Mouse (Mus musculus): ENCODE measurements around the gene Socs1. TPM values are rescaled to one million over a fixed set of nuclear protein-coding genes. Genes with fewer than 3 reads are reported as not detected.

Socs1 gene
- polyA plus RNA-seq, 1 experiment from 2014 or later: 3.4 TPM

DNA sequence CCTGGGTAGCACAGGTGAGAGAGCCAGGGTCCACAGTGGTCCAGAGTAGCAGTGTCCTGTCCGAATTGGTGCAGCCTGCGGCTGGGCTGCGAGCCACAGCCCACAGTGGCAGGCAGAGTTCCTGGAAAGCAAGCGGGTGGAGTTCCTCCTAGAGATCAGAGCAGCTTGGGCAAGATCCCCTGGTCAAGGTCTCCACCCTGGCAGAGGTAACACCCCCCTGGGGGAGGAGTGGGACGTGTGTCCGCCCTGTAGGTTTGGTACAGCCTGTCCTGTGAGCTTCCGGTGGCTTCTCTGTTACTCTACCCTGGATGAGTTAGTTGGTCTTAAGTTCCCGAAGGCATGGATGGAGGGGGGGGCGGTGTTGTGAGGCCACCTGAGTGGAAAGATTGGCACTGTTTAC lies 16.5 kb downstream of the Socs1 start:
- Histone ChIP-seq H3K27ac (no peak overlapping the region), H3K4me1 (replicated peaks) (peaks cover 10% of the 10 kb centered on the region; the same call in 1 of the 2 replicates), H3K27me3 (ENCODE audit: insufficient read depth, poor library complexity, severe bottlenecking) (peaks cover 9% of the 10 kb centered on the region), H3K9me3 (no peaks in the 10 kb centered on the region), H3K36me3 (no peaks in the 10 kb centered on the region), H3K4me3 (no peak overlapping the region)
- WGBS: 70% methylated on average over 9 of the region's 9 CpGs
- no peak for DNase-seq (ENCODE audit: low spot score)

DNA sequence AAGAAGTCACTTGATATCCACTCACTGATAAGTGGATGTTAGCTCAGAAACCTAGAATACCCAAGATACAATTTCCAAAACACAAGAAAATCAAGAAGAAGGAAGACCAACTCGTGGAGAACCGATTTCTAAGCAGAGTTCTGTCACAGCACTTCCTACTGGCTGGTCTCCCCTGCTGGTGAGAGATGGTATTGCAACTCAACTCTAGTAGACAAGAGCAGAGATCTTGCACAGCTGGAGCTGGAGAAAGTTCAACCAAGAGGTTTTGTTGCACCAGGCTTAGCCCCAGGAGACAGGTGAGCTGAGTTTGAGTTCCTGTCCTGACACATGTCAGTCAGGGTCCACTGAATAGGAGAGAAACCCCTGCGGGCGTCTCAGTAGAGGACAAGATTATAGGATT lies 18.2 kb downstream of the Socs1 start:
- Histone ChIP-seq H3K4me3 (no peak overlapping the region), H3K36me3 (no peaks in the 10 kb centered on the region), H3K4me1 (replicated peaks) (peaks cover 15% of the 10 kb centered on the region; the same call in 1 of the 2 replicates), H3K27ac (no peak overlapping the region), H3K27me3 (ENCODE audit: insufficient read depth, poor library complexity, severe bottlenecking) (peaks cover 9% of the 10 kb centered on the region), H3K9me3 (no peaks in the 10 kb centered on the region)
- 50% methylated on average over 4 of the region's 4 CpGs for WGBS
- peak; percentile 64 for DNase-seq (ENCODE audit: low spot score)

DNA sequence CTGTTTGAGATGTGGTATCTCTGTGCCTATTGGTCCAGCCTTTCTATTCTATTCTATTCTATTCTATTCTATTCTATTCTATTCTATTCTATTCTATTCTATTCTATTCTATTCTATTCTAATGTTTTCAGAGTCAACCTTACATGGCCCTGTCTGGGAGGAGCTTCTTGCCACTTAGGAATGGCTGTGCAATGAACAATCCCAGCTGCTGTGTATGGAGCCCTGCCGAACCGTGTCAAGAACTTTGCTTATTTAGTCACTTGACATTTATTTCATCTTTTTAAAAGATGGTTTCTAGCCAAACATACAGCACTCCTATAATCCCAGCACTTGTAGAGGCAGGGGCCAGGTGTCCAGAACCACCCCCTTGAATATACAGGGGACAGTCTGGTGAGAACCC lies 21.0 kb downstream of the Socs1 start:
- WGBS: 65% methylated on average over 2 of the region's 2 CpGs

GRCm38 (mm10) chr16:10763540-10764264 lies 21.6 kb downstream of the Socs1 start:
- no peak overlapping the region for H3K27ac ChIP-seq
- no peaks in the 10 kb centered on the region for H3K36me3 ChIP-seq
- H3K4me1 ChIP-seq (replicated peaks): peaks cover 19% of the 10 kb centered on the region
- peaks cover 3% of the 10 kb centered on the region; the same call in 1 of the 2 replicates for H3K27me3 ChIP-seq (ENCODE audit: insufficient read depth, poor library complexity, severe bottlenecking)
- no peaks in the 10 kb centered on the region for H3K9me3 ChIP-seq
- no peak for DNase-seq (ENCODE audit: low spot score)
- H3K4me3 ChIP-seq: no peak overlapping the region
- WGBS: 60% methylated on average over 6 of the region's 6 CpGs

More for the DNA sequence above, 21.0 kb downstream of the Socs1 start:
- Histone ChIP-seq H3K27ac (no peak overlapping the region), H3K36me3 (no peaks in the 10 kb centered on the region), H3K9me3 (no peaks in the 10 kb centered on the region), H3K4me1 (replicated peaks) (peaks cover 19% of the 10 kb centered on the region), H3K4me3 (no peak overlapping the region), H3K27me3 (ENCODE audit: insufficient read depth, poor library complexity, severe bottlenecking) (peaks cover 5% of the 10 kb centered on the region; the same call in 1 of the 2 replicates)
- no peak for DNase-seq (ENCODE audit: low spot score)

DNA sequence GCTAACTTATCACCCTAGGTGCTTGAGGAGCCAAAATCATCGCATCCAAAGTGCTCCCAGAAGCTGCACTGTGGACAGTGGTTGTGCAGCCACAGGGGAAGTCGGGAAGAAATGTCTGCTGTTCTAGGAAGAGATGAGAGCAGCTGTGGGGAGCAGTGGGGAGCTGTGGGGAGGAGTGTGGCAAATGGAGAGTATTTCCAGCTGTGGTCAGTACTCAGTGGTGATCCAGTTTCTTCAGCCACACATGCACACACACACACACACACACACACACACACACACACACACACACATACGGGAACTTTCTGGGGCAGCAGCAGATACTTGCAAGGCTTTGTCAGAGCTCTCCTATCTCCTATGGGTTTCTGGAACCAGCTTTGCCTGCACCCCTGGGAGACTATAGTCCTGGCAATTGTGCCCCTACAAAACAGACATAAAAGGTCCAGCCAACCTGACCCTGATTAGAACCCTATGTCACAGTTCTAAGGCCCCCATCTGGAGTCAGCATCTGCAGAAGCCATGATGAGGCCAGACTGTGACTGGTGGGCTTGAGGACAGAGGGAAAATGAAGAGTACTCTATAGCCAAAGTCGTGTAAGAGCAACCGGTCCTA lies 22.7 kb downstream of the Socs1 start:
- no peak overlapping the region for H3K27ac ChIP-seq
- H3K27me3 ChIP-seq (ENCODE audit: insufficient read depth, poor library complexity, severe bottlenecking): no peaks in the 10 kb centered on the region
- H3K36me3 ChIP-seq: no peaks in the 10 kb centered on the region
- H3K4me1 ChIP-seq (replicated peaks): peaks cover 19% of the 10 kb centered on the region
- no peak overlapping the region for H3K4me3 ChIP-seq
- H3K9me3 ChIP-seq: no peaks in the 10 kb centered on the region
- 78% methylated on average over 5 of the region's 5 CpGs for WGBS
- no peak for DNase-seq (ENCODE audit: low spot score)

- DNase-seq (ENCODE audit: low spot score): no peak
- 63% methylated on average over 8 of the region's 8 CpGs for WGBS
- Histone ChIP-seq H3K9me3 (no peaks in the 10 kb centered on the region), H3K27ac (0 out of 2 replicates have a peak overlapping the region, but pooled peaks have one; percentile 35), H3K36me3 (no peaks in the 10 kb centered on the region), H3K27me3 (ENCODE audit: insufficient read depth, poor library complexity, severe bottlenecking) (no peaks in the 10 kb centered on the region), H3K4me3 (no peak overlapping the region), H3K4me1 (replicated peaks) (peaks cover 19% of the 10 kb centered on the region)
Observed at GRCm38 (mm10) chr16:10761182-10761581, 24.2 kb downstream of the Socs1 start.

DNA sequence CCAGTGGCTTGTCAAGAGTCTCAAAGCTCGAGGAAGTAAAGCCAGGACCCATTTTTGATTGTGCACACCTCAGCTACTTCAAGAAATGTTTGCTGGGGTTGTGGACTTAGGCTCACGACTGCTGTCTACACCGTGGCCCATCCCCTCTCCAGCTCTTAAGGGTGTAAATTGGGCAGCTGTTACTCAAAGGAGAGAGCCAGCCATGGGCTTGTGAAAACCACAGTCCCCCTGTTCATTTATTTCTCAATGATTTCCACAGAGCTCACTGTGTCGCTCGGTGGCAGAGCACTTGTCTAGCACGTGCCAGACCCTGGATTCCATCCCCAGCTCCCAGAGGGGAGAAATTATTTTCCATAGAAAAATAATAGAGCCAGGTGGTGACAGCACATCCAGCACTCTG lies 29.2 kb downstream of the Socs1 start:
- H3K27ac ChIP-seq: no peak overlapping the region
- H3K4me3 ChIP-seq: no peak overlapping the region
- no peaks in the 10 kb centered on the region for H3K9me3 ChIP-seq
- no peaks in the 10 kb centered on the region for H3K27me3 ChIP-seq (ENCODE audit: insufficient read depth, poor library complexity, severe bottlenecking)
- WGBS: 78% methylated on average over 6 of the region's 6 CpGs
- no peak for DNase-seq (ENCODE audit: low spot score)
- H3K36me3 ChIP-seq: no peaks in the 10 kb centered on the region
- H3K4me1 ChIP-seq (replicated peaks): peaks cover 9% of the 10 kb centered on the region

GRCm38 (mm10) chr16:10754521-10755296 lies 30.6 kb downstream of the Socs1 start:
- DNase-seq (ENCODE audit: low spot score): no peak
- 91% methylated on average over 3 of the region's 3 CpGs for WGBS
- no peak overlapping the region for H3K4me3 ChIP-seq

DNA sequence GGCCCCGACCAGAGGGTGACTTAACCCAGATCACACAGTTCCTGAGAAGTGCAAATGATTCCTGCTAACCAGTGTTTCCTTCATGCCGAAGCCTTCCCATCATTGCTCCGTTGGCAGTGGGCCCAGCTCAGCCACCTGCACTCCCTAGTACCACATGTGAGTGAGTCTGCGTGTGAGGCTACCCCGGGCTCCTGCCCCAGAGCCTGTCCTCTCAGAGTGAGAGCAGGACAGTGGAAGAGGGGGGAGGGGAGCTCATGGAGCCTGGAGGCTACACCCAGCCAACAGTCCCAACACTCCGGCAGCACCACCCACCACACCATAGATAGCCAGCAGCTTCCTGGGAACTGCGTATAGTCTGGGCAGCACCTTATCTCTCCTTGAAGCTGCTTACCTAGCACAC lies 35.5 kb downstream of the Socs1 start:
- Histone ChIP-seq H3K4me1 (replicated peaks) (peaks cover 14% of the 10 kb centered on the region; the same call in 1 of the 2 replicates), H3K36me3 (no peaks in the 10 kb centered on the region), H3K27me3 (ENCODE audit: insufficient read depth, poor library complexity, severe bottlenecking) (no peaks in the 10 kb centered on the region), H3K9me3 (no peaks in the 10 kb centered on the region), H3K4me3 (no peak overlapping the region), H3K27ac (no peak overlapping the region)
- WGBS: 79% methylated on average over 7 of the region's 7 CpGs
- DNase-seq (ENCODE audit: low spot score): no peak

More at GRCm38 (mm10) chr16:10754521-10755296, 30.6 kb downstream of the Socs1 start:
- H3K27me3 ChIP-seq (ENCODE audit: insufficient read depth, poor library complexity, severe bottlenecking): no peaks in the 10 kb centered on the region
- no peak overlapping the region for H3K27ac ChIP-seq
- no peaks in the 10 kb centered on the region for H3K36me3 ChIP-seq
- no peaks in the 10 kb centered on the region for H3K9me3 ChIP-seq
- H3K4me1 ChIP-seq (replicated peaks): peaks cover 7% of the 10 kb centered on the region; the same call in 1 of the 2 replicates

- H3K4me3 ChIP-seq: no peak overlapping the region
- DNase-seq (ENCODE audit: low spot score): no peak
- no peak overlapping the region for H3K27ac ChIP-seq
- no peaks in the 10 kb centered on the region for H3K9me3 ChIP-seq
- H3K27me3 ChIP-seq (ENCODE audit: insufficient read depth, poor library complexity, severe bottlenecking): no peaks in the 10 kb centered on the region
- peaks cover 15% of the 10 kb centered on the region for H3K4me1 ChIP-seq (replicated peaks)
- WGBS: 78% methylated on average over 7 of the region's 7 CpGs
- no peaks in the 10 kb centered on the region for H3K36me3 ChIP-seq
Observed at GRCm38 (mm10) chr16:10749226-10749625, 36.1 kb downstream of the Socs1 start.

DNA sequence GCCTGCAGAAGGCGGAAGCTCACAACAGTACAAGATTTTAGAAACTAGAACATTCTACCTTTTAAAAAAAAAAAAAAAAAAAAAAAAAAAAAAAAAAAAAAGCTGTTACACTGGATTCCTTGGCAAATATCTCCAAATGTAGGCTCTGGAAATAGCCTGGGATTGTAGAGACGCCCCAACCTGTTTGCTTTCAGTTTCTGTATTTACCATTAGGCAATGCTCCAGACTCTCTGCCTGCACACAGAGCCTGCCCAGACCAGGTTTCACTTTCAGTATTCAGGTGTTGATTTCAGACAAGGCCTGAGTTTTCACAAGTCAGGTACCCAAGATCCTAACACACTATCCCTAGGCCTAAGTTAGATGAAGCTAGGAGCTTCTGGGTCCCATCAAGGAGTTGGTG lies 44.3 kb downstream of the Socs1 start:
- Histone ChIP-seq H3K27me3 (ENCODE audit: insufficient read depth, poor library complexity, severe bottlenecking) (no peaks in the 10 kb centered on the region), H3K4me1 (replicated peaks) (peaks cover 42% of the 10 kb centered on the region), H3K36me3 (no peaks in the 10 kb centered on the region), H3K27ac (no peak overlapping the region), H3K4me3 (no peak overlapping the region), H3K9me3 (no peaks in the 10 kb centered on the region)
- WGBS: 96% methylated on average over 2 of the region's 2 CpGs
- DNase-seq (ENCODE audit: low spot score): no peak

DNA sequence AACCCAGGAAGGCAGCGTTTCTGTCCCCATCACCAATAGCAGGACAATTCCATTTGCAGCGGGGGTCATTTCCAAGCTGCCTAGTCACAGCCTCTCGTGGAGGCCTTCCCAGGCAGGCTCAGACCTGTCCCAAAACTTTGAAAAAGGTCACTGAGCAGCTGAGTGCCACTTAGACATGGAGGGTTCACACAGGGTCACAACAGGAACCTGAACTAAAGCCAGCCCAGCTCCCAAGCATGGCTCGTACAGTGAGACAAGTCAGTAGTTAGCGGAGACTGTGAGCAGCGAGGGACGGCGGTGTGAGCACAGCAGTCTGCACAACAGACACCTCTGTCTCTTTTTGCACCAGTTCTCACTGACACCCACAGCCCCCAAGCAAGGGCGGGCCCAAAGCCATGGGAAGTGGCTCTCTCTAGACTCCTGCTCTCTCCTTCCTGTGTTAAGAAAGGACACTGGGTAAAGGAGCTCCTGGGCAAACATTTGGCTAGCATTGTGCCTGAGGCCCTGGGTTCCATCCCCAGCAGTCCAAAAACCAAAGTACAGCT lies 45.4 kb downstream of the Socs1 start:
- no peaks in the 10 kb centered on the region for H3K27me3 ChIP-seq (ENCODE audit: insufficient read depth, poor library complexity, severe bottlenecking)
- H3K27ac ChIP-seq: no peak overlapping the region
- H3K4me1 ChIP-seq (replicated peaks): peaks cover 42% of the 10 kb centered on the region
- H3K4me3 ChIP-seq: no peak overlapping the region
- WGBS: 67% methylated on average over 9 of the region's 9 CpGs
- no peaks in the 10 kb centered on the region for H3K36me3 ChIP-seq
- no peak for DNase-seq (ENCODE audit: low spot score)
- H3K9me3 ChIP-seq: no peaks in the 10 kb centered on the region

Data from hindbrain, embryonic 10.5 days (tissue).